Mouse (Mus musculus) kidney, embryonic 15.5 days (tissue): ENCODE measurements around the gene Fkbp9. TPM values are rescaled to one million over a fixed set of nuclear protein-coding genes. Genes with fewer than 3 reads are reported as not detected.

Source experiments
- ATAC-seq: fragments of 200-750 bp; cut with Nextera tagmentation; replicated peaks from 2 replicates; pipeline ENCODE4 v1.8.0; 2017; ENCODE audit warnings: moderate TSS enrichment; ENCODE audit not compliant: low FRiP score
- H3K27ac ChIP-seq: fragments of 300-500 bp; sonication (generic); 2 replicates; pipeline ENCODE4 v1.5.1; 2015; ENCODE audit warnings: mild to moderate bottlenecking, inconsistent platforms
- H3K27me3 ChIP-seq: fragments of 300-500 bp; sonication (generic); 2 replicates; pipeline ENCODE4 v1.6.1; 2015; ENCODE audit warnings: inconsistent platforms
- H3K36me3 ChIP-seq: fragments of 300-500 bp; sonication (generic); 2 replicates; pipeline ENCODE4 v1.6.1; 2015; ENCODE audit warnings: inconsistent platforms
- H3K4me1 ChIP-seq: fragments of 300-500 bp; sonication (generic); 2 replicates; pipeline ENCODE4 v1.6.1; 2015; ENCODE audit warnings: inconsistent platforms
- H3K4me2 ChIP-seq: fragments of 300-500 bp; sonication (generic); 2 replicates; pipeline ENCODE4 v1.6.1; 2015; ENCODE audit warnings: moderate library complexity, mild to moderate bottlenecking, inconsistent platforms
- H3K4me3 ChIP-seq: fragments of 300-500 bp; sonication (generic); replicated peaks from 2 replicates; pipeline ENCODE4 v1.5.1; 2015; ENCODE audit warnings: mild to moderate bottlenecking, inconsistent platforms
- H3K9ac ChIP-seq: fragments of 300-500 bp; sonication (generic); 2 replicates; pipeline ENCODE4 v1.6.1; 2015; ENCODE audit warnings: mild to moderate bottlenecking, inconsistent platforms
- H3K9me3 ChIP-seq: fragments of 300-500 bp; sonication (generic); replicated peaks from 2 replicates; pipeline ENCODE4 v1.6.1; 2016; ENCODE audit warnings: inconsistent platforms
- WGBS: fragments of 180-500 bp; shearing (Covaris S2); methylation state at CpG from one replicate; pipeline ENCODE4 v1.1.7; 2015; ENCODE audit warnings: mixed read lengths; 5-methylcytosine and 5-hydroxymethylcytosine counted together
- polyA plus RNA-seq: library from polyadenylated mRNA; unstranded; fragments of >200 nt; fragmentation: Nextera tagmentation; extraction: Ambion mirVana; gene quantifications from 2 replicates; pipeline ENCODE4 v1.2.1, GENCODE M21; 2015

Gene Fkbp9
- polyA plus RNA-seq, 1 experiment from 2014 or later: 129 TPM

- Histone ChIP-seq H3K9me3 (no peaks in the 10 kb centered on the region), H3K4me1 (no peaks in the 10 kb centered on the region), H3K4me2 (no peak overlapping the region), H3K27me3 (peaks cover 16% of the 10 kb centered on the region), H3K9ac (no peak overlapping the region), H3K36me3 (no peaks in the 10 kb centered on the region), H3K27ac (no peak overlapping the region), H3K4me3 (no peak overlapping the region)
- 80% methylated on average over 2 of the region's 2 CpGs for WGBS
- no peak for ATAC-seq
These were observed 25.7 kb upstream of the Fkbp9 start for GRCm38 (mm10) chr6:56806195-56806594.

GRCm38 (mm10) chr6:56808656-56809055, 23.2 kb upstream of the Fkbp9 start:
- Histone ChIP-seq H3K4me2 (no peak overlapping the region), H3K9ac (no peak overlapping the region), H3K4me3 (no peak overlapping the region), H3K36me3 (no peaks in the 10 kb centered on the region), H3K27me3 (peaks cover 16% of the 10 kb centered on the region), H3K27ac (no peak overlapping the region), H3K4me1 (no peaks in the 10 kb centered on the region), H3K9me3 (no peaks in the 10 kb centered on the region)
- ATAC-seq: peak; percentile 76
- WGBS: 13% methylated on average over 3 of the region's 3 CpGs

- H3K27me3 ChIP-seq: 0 out of 2 replicates have a peak, but pooled peaks cover 1% of the 10 kb centered on the region
- no peak overlapping the region for H3K4me3 ChIP-seq
- no peak overlapping the region for H3K4me2 ChIP-seq
- no peak overlapping the region for H3K27ac ChIP-seq
- 70% methylated on average over 2 of the region's 2 CpGs for WGBS
- no peaks in the 10 kb centered on the region for H3K9me3 ChIP-seq
- no peak for ATAC-seq
- no peaks in the 10 kb centered on the region for H3K36me3 ChIP-seq
- H3K4me1 ChIP-seq: no peaks in the 10 kb centered on the region
- H3K9ac ChIP-seq: no peak overlapping the region
These were observed 18.5 kb upstream of the Fkbp9 start for GRCm38 (mm10) chr6:56813332-56813731.

GRCm38 (mm10) chr6:56818436-56819123, 13.3 kb upstream of the Fkbp9 start:
- Histone ChIP-seq H3K4me1 (no peaks in the 10 kb centered on the region), H3K27ac (no peak overlapping the region), H3K4me2 (no peak overlapping the region), H3K4me3 (no peak overlapping the region), H3K36me3 (no peaks in the 10 kb centered on the region), H3K27me3 (no peaks in the 10 kb centered on the region), H3K9me3 (no peaks in the 10 kb centered on the region), H3K9ac (no peak overlapping the region)
- no peak for ATAC-seq
- 80% methylated on average over 5 of the region's 5 CpGs for WGBS

- H3K4me1 ChIP-seq: no peaks in the 10 kb centered on the region
- no peak overlapping the region for H3K27ac ChIP-seq
- H3K27me3 ChIP-seq: no peaks in the 10 kb centered on the region
- H3K9me3 ChIP-seq: no peaks in the 10 kb centered on the region
- H3K4me3 ChIP-seq: no peak overlapping the region
- 92% methylated on average over 2 of the region's 2 CpGs for WGBS
- no peaks in the 10 kb centered on the region for H3K36me3 ChIP-seq
- ATAC-seq: no peak
- H3K4me2 ChIP-seq: no peak overlapping the region
- H3K9ac ChIP-seq: no peak overlapping the region
These were observed 12.8 kb upstream of the Fkbp9 start for GRCm38 (mm10) chr6:56819124-56819487.

GRCm38 (mm10) chr6:56825657-56826056, 6.2 kb upstream of the Fkbp9 start:
- no peak for ATAC-seq
- Histone ChIP-seq H3K4me1 (no peaks in the 10 kb centered on the region), H3K9ac (no peak overlapping the region), H3K9me3 (no peaks in the 10 kb centered on the region), H3K4me2 (no peak overlapping the region), H3K36me3 (no peaks in the 10 kb centered on the region), H3K27ac (no peak overlapping the region), H3K27me3 (no peaks in the 10 kb centered on the region), H3K4me3 (no peak overlapping the region)
- 55% methylated on average over 3 of the region's 3 CpGs for WGBS

- H3K4me1 ChIP-seq: peaks cover 10% of the 10 kb centered on the region; the same call in 1 of the 2 replicates
- peak overlapping the region; percentile 76 for H3K4me2 ChIP-seq
- peak overlapping the region; percentile 83 for H3K9ac ChIP-seq
- peaks cover 19% of the 10 kb centered on the region for H3K36me3 ChIP-seq
- peak; percentile 33 for ATAC-seq
- no peaks in the 10 kb centered on the region for H3K9me3 ChIP-seq
- 2% methylated on average over 14 of the region's 15 CpGs for WGBS
- no peaks in the 10 kb centered on the region for H3K27me3 ChIP-seq
- peak overlapping the region; percentile 75 for H3K4me3 ChIP-seq
- peak overlapping the region; percentile 91 for H3K27ac ChIP-seq
These were observed 543 bp downstream of the Fkbp9 start for GRCm38 (mm10) chr6:56832407-56832796.

- Histone ChIP-seq H3K27me3 (no peaks in the 10 kb centered on the region), H3K4me2 (peak overlapping the region; percentile 76), H3K4me3 (peak overlapping the region; percentile 75), H3K27ac (no peak overlapping the region), H3K9me3 (no peaks in the 10 kb centered on the region), H3K9ac (no peak overlapping the region), H3K36me3 (peaks cover 19% of the 10 kb centered on the region), H3K4me1 (peaks cover 10% of the 10 kb centered on the region; the same call in 1 of the 2 replicates)
- ATAC-seq: no peak
These were observed 971 bp downstream of the Fkbp9 start for GRCm38 (mm10) chr6:56832830-56833229.

- Histone ChIP-seq H3K9me3 (no peaks in the 10 kb centered on the region), H3K4me2 (no peak overlapping the region)
These were observed 2.9 kb downstream of the Fkbp9 start for GRCm38 (mm10) chr6:56834769-56835168.

GRCm38 (mm10) chr6:56835532-56835931, 3.7 kb downstream of the Fkbp9 start:
- no peak overlapping the region for H3K9ac ChIP-seq
- H3K9me3 ChIP-seq: no peaks in the 10 kb centered on the region
- no peaks in the 10 kb centered on the region for H3K27me3 ChIP-seq
- 87% methylated on average over 10 of the region's 10 CpGs for WGBS
- H3K4me3 ChIP-seq: no peak overlapping the region
- ATAC-seq: no peak
- H3K27ac ChIP-seq: no peak overlapping the region
- peaks cover 29% of the 10 kb centered on the region for H3K36me3 ChIP-seq
- H3K4me1 ChIP-seq: peaks cover 10% of the 10 kb centered on the region; the same call in 1 of the 2 replicates
- no peak overlapping the region for H3K4me2 ChIP-seq

More at GRCm38 (mm10) chr6:56834769-56835168, 2.9 kb downstream of the Fkbp9 start:
- no peak for ATAC-seq
- 66% methylated on average over 5 of the region's 5 CpGs for WGBS
- Histone ChIP-seq H3K27ac (no peak overlapping the region), H3K9ac (no peak overlapping the region), H3K36me3 (peaks cover 23% of the 10 kb centered on the region), H3K4me3 (no peak overlapping the region), H3K27me3 (no peaks in the 10 kb centered on the region), H3K4me1 (peaks cover 10% of the 10 kb centered on the region; the same call in 1 of the 2 replicates)

- 93% methylated on average over 12 of the region's 12 CpGs for WGBS
- no peak overlapping the region for H3K4me3 ChIP-seq
- no peak overlapping the region for H3K4me2 ChIP-seq
These were observed 5.3 kb downstream of the Fkbp9 start for GRCm38 (mm10) chr6:56837166-56837565.

GRCm38 (mm10) chr6:56837621-56838020, 5.8 kb downstream of the Fkbp9 start:
- no peak for ATAC-seq
- WGBS: 86% methylated on average over 3 of the region's 3 CpGs
- H3K4me3 ChIP-seq: no peak overlapping the region
- H3K9me3 ChIP-seq: no peaks in the 10 kb centered on the region
- no peak overlapping the region for H3K9ac ChIP-seq
- H3K27me3 ChIP-seq: no peaks in the 10 kb centered on the region
- H3K4me2 ChIP-seq: no peak overlapping the region
- H3K36me3 ChIP-seq: peaks cover 30% of the 10 kb centered on the region
- no peak overlapping the region for H3K27ac ChIP-seq
- peaks cover 8% of the 10 kb centered on the region; the same call in 1 of the 2 replicates for H3K4me1 ChIP-seq

More at GRCm38 (mm10) chr6:56837166-56837565, 5.3 kb downstream of the Fkbp9 start:
- peaks cover 10% of the 10 kb centered on the region; the same call in 1 of the 2 replicates for H3K4me1 ChIP-seq
- no peaks in the 10 kb centered on the region for H3K9me3 ChIP-seq
- no peak overlapping the region for H3K9ac ChIP-seq
- H3K27ac ChIP-seq: no peak overlapping the region
- peaks cover 30% of the 10 kb centered on the region for H3K36me3 ChIP-seq
- H3K27me3 ChIP-seq: no peaks in the 10 kb centered on the region
- no peak for ATAC-seq

- ATAC-seq: no peak
- H3K4me3 ChIP-seq: no peak overlapping the region
- no peaks in the 10 kb centered on the region for H3K9me3 ChIP-seq
- WGBS: 77% methylated on average over 3 of the region's 3 CpGs
- H3K27ac ChIP-seq: no peak overlapping the region
- H3K27me3 ChIP-seq: no peaks in the 10 kb centered on the region
- peaks cover 19% of the 10 kb centered on the region; the same call in 1 of the 2 replicates for H3K36me3 ChIP-seq
- H3K4me1 ChIP-seq: no peaks in the 10 kb centered on the region
- H3K9ac ChIP-seq: no peak overlapping the region
- no peak overlapping the region for H3K4me2 ChIP-seq
These were observed 11.4 kb downstream of the Fkbp9 start for GRCm38 (mm10) chr6:56843229-56843628.
